Comparison of ENCODE assay signal across 12 mouse cellular contexts in the genomic region with DNA sequence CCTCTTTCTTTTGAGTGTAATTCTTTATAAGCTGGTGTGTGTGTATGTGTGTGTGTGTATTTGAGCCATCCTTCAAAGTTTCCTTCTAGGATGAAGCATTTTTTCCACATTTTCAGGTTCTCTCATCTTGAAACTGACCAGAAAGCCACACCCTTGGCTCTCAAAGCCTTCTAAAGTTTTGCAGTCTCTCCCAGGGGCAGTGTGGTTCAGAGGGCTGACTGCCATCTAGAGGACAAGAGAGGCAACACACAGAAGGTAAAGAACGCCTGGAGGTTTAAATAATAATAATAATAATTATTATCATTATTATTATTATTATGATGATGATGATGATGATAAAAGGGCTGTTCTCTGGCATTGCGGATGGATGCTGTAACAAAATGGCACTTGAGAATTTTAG.
DNase-seq lines count a peak whose midpoint lies in the region; ATAC-seq and TF ChIP-seq lines count a peak whose summit lies in the region.
"Had no signal": no experiment of that assay in that cellular context is flagged by ENCODE, and none has a peak within 500 bp of the region (broad histone marks: within the 10 kb centered on the region; RNA-seq: fewer than 3 reads in every experiment).

No protein-coding gene starts in this region.

- no peaks in the 10 kb centered on the region for H3K27me3 ChIP-seq in kidney, embryonic 15.5 days
- no peaks in the 10 kb centered on the region for H3K27me3 ChIP-seq in forebrain, postnatal 0 days (ENCODE audit: insufficient read depth, low read length)
- H3K27me3 ChIP-seq: embryonic facial prominence, embryonic 15.5 days had no signal

- no peak overlapping the region for H3K4me3 ChIP-seq in kidney, embryonic 15.5 days (replicated peaks)
- no peak overlapping the region for H3K4me3 ChIP-seq in forebrain, postnatal 0 days (ENCODE audit: low read depth, low read length)
- H3K4me3 ChIP-seq: embryonic facial prominence, embryonic 15.5 days; heart, embryonic 10.5 days had no signal

- H3K4me1 ChIP-seq in kidney, embryonic 15.5 days = no peaks in the 10 kb centered on the region
- H3K4me1 ChIP-seq in forebrain, postnatal 0 days (ENCODE audit: insufficient read depth) = no peaks in the 10 kb centered on the region
- H3K4me1 ChIP-seq: embryonic facial prominence, embryonic 15.5 days; heart, embryonic 10.5 days had no signal

- H3K9ac ChIP-seq in kidney, embryonic 15.5 days = no peak overlapping the region
- H3K9ac ChIP-seq in forebrain, postnatal 0 days = no peak overlapping the region
- H3K9ac ChIP-seq: embryonic facial prominence, embryonic 15.5 days had no signal

- 63% methylated on average over 2 of the region's 2 CpGs for WGBS in kidney, embryonic 15.5 days
- 77% methylated on average over 2 of the region's 2 CpGs for WGBS in forebrain, postnatal 0 days

- no peak overlapping the region for H3K27ac ChIP-seq in kidney, embryonic 15.5 days
- H3K27ac ChIP-seq in forebrain, postnatal 0 days (ENCODE audit: low read depth, low read length) = no peak overlapping the region
- H3K27ac ChIP-seq: embryonic facial prominence, embryonic 15.5 days; heart, embryonic 10.5 days; macrophage had no signal

- H3K4me2 ChIP-seq in kidney, embryonic 15.5 days = no peak overlapping the region
- H3K4me2 ChIP-seq in forebrain, postnatal 0 days (ENCODE audit: low read depth) = no peak overlapping the region
- H3K4me2 ChIP-seq: embryonic facial prominence, embryonic 15.5 days had no signal

- DNase-seq in cerebellum, postnatal 10 days = peak; percentile 30 to 36
- DNase-seq in cerebellum, adult 8-10 months = no peak
- peak; percentile 1 for DNase-seq in kidney, adult 9 months
- peak; percentile 30 for DNase-seq in ES-CJ7 (ENCODE audit: low read depth, low spot score)
- no peak for DNase-seq in forebrain, postnatal 0 days
- no peak for DNase-seq in right cerebral cortex, postnatal 14 days
- DNase-seq: kidney, adult 11 months had no signal

- H3K9me3 ChIP-seq in kidney, embryonic 15.5 days (replicated peaks) = no peaks in the 10 kb centered on the region
- H3K9me3 ChIP-seq in forebrain, postnatal 0 days (ENCODE audit: low read length) = no peaks in the 10 kb centered on the region
- H3K9me3 ChIP-seq: embryonic facial prominence, embryonic 15.5 days; heart, embryonic 10.5 days had no signal

- peak; percentile 41 for TF ChIP-seq CTCF in forebrain, postnatal 0 days (IDR thresholded peaks at IDR 0.05; ENCODE audit: low read depth)

- no peak for ATAC-seq in kidney, embryonic 15.5 days (replicated peaks; ENCODE audit: low FRiP score)
- no peak for ATAC-seq in forebrain, postnatal 0 days
- no peak for ATAC-seq in CD4-positive, CD25-positive, alpha-beta regulatory T cell, adult 4 months

- no peaks in the 10 kb centered on the region for H3K36me3 ChIP-seq in kidney, embryonic 15.5 days
- no peaks in the 10 kb centered on the region for H3K36me3 ChIP-seq in forebrain, postnatal 0 days (ENCODE audit: insufficient read depth)
- H3K36me3 ChIP-seq: embryonic facial prominence, embryonic 15.5 days; heart, embryonic 10.5 days had no signal

Comparison
In these comparisons a context has a peak if more than half of its experiments do, and no peak if none do; other contexts are left out.
1. DNase-seq: peak in cerebellum, postnatal 10 days (2 of 2), kidney, adult 9 months (single experiment) and ES-CJ7 (single experiment); none in cerebellum, adult 8-10 months (single experiment), forebrain, postnatal 0 days (single experiment) and right cerebral cortex, postnatal 14 days (single experiment).